Mouse (Mus musculus): Measurements from ENCODE around the gene Gm21883. TPM values are rescaled to one million over a fixed set of nuclear protein-coding genes. Genes with fewer than 3 reads are reported as not detected.

The Gm21883 gene
- not detected in 2 replicates for polyA plus RNA-seq (2015; fragmentation: Nextera tagmentation; extraction: Ambion mirVana)

DNA sequence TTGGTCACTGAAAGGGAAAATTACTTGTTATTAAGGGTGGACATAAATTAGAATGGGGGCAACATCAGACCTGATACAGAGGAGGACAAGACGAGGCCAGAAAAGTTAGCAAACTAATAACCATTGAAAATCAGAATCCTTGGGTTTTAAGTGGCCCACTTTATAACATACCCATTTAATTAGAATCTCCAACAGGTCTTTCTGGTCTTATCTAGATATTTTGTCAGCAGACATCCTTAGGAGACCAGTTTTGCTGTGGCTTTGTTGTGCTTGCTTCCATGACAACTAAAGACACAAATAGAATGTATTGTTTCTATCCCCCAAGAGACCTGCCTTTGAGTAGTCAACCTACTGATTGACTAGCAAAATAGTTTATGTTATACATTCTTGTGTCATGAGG, at the start of gene Gm21883:
Gene Gm21883 (minus strand): TSS at position 101 of the 400 bp plus-strand sequence.

GRCm38 (mm10) chrX:31618820-31619219, 44.7 kb upstream of the Gm21883 start, which contains the start of gene Spin2e:
Gene Spin2e, minus strand, starts transcription at chrX:31618920.

Other genes starting within 250 kb of the Gm21883 start
- not detected in 2 replicates for gene Btbd35f26, start 237.8 kb downstream of the Gm21883 start, polyA plus RNA-seq (2015; fragmentation: Nextera tagmentation; extraction: Ambion mirVana)
- not detected in 2 replicates for gene Btbd35f19, start 190.4 kb downstream of the Gm21883 start, polyA plus RNA-seq (2015; fragmentation: Nextera tagmentation; extraction: Ambion mirVana)
- not detected in 2 replicates for gene Spin2e, start 44.6 kb upstream of the Gm21883 start, polyA plus RNA-seq (2015; fragmentation: Nextera tagmentation; extraction: Ambion mirVana)
- not detected in 2 replicates for gene Btbd35f25, start 142.9 kb upstream of the Gm21883 start, polyA plus RNA-seq (2015; fragmentation: Nextera tagmentation; extraction: Ambion mirVana)